Mouse (Mus musculus): Measurements from ENCODE around the gene Cst3.

DNA sequence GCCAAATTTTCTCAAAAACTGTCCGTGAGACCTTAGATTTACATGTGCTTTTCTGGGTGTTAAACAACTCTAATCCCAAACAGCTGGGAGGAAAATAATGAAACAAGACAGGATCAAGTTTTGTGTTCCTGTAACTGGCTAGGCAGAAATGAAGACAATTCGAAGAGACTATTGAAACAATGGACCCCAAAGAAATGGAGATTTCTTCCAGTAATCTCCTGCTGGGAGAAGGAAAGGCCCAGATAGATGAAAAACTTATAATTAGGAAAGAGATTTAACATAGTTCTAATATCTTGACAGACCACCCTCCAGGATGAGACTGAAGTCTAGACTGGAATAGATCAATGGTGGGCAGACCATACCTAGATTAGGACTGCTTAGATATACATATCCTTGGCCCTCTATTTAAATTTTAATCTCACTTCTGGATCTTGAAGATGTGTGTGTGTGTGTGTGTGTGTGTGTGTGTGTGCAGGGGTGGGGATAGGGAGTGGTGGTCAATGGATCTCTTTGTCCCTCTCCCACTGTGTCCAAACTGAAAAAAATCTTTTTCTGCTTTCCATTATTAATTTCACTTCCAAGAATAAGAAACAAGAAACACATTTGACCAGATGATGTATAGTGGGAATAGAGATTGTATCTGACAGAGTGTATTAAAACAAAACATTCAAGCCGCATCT is 14.0 kb upstream of the Cst3 start:
- no peak for TF ChIP-seq CTCF (conservative IDR thresholded peaks at IDR 0.05; ENCODE audit: low read length)
- TF ChIP-seq NANOG (IDR thresholded peaks at IDR 0.05; ENCODE audit: borderline replicate concordance, low read length): no peak

Measured in E14TG2a.4 (cell line).